Mouse (Mus musculus) kidney, postnatal 4 days (tissue): ENCODE data around the gene Akp3.
A peak's percentile ranks its signal among the peaks of the same experiment; 100 is the strongest.

Source experiments
- DNase-seq, 2 experiments: peaks; one replicate each; pipeline ENCODE4 v3.0.0; 2021; ENCODE audit warnings: mixed read lengths in 2 of 2

Akp3 gene

DNA sequence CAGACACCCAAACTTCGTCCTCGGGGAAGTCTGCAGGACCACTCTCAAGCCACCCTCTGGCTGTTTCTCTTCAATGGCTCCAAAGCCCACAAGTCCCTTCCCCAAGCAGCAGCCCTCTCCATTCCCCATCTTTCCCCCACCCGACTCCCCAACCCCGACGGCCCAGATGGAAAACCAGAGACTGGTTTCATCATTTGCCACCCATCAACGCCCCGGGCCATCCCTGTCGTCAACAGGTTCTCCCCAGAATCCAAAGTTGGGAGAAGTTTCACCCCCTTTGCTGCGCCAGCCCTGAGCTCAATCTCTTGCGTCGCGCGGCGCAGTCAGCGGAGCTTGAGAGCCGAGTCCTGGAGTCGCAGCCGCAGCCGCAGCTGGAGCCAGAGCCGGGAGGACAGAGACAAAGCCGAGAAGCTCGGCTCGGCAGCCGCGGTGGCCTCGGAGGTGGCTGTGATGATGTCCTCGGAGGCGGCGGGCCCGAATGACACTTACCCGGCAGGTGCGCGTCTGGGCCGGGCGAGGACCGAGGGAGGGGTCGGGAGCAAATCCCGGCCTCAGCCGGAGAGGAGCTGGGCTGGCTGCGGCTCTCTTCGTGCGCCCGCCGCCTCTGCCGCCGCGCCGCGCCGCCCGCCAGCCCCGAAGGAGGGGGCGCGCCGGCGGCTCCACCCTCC, 30.9 kb downstream of the Akp3 start:
- DNase-seq, result peak; percentile 42 to 45

DNA sequence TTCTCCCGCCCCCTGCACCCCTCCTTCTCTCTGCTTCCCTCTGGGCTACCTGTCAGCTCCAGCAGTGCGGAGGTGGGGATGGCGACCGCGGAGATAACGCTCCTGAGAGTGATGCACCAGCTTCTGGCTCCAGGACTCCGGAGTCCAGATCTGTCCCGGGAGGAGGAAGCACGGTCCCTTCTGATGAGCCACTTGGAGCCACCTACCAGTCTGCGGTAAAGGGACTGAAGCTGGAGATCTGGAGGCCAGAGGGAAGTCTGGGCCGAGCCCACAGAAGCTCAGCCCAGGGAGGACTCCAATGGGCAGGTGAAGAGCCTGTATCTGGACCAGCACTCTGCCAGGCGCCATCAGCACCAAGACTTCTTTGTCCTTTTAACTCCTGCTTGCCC, 31.4 kb downstream of the Akp3 start, which contains the start of gene Ecel1:
TSS of gene Ecel1 (minus strand) at position 323 of the 389 bp plus-strand sequence.
- DNase-seq, result no peak

DNA sequence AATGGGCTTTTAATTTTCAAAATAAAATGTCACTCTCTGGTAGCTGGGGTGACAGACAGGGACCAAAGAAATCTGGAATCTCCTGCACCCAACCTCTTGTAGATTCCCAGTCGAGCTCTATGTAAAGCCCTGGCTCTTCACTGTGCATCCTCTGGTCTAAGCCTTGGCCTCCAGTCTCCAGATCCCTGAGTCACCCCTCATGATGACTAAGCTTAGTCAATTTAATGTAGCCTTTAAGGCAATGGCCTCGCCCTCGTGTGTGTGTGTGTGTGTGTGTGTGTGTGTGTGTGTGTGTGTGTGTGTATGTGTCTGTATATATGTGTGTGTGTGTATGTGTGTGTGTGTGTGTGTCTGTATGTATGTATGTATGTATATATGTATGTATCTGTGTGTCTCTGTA, 34.6 kb downstream of the Akp3 start:
- DNase-seq, result no peak

DNA sequence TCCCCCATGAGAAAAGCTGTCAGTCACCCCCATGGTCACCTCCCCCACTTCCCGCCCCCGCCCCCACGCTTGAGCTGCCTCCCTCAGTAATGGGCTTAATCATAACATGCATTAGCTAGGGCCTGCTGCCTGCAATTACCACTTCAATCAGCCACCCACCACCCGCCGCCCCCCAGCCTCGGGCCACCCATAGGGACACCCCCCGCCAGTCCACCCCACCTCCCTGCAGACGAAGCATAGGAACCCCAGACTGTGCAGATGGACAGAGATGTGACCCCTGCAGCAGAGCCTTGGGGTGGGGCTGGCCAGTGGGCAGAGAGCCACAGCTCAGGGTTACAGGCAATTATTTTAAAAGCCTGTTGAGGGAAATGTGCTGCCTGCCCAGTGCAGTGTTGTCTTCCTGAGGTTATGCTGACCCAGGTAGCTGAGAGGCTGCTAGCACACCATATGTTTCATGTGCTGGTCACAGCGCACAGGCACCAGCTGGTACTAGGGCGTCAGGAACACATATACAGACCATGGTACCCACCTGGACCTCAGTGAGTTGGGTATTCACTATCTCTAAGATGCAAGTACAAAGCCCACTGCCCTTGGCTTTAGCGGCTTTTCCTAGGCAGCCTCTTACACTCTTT, 39.5 kb downstream of the Akp3 start:
- no peak for DNase-seq

DNA sequence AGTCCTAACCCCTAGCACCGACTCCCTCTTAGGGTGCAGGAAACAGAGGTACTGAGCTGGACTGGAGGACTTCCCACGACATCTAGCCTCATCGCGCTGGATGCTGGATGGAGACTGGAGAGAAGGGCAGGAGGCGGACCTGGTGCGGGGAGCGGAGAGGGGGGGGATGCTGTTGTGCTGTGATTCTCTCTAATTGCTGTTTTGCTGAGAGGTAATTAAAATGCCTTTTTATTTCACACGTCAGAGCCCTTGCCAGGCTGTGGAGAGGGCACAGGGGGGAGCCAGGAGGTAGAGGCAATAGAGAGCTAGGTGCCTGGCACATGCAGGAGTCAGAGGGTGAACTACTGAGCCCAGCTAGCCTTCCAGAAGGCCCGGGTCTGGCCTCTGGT, 40.0 kb downstream of the Akp3 start:
- DNase-seq, result no peak

DNA sequence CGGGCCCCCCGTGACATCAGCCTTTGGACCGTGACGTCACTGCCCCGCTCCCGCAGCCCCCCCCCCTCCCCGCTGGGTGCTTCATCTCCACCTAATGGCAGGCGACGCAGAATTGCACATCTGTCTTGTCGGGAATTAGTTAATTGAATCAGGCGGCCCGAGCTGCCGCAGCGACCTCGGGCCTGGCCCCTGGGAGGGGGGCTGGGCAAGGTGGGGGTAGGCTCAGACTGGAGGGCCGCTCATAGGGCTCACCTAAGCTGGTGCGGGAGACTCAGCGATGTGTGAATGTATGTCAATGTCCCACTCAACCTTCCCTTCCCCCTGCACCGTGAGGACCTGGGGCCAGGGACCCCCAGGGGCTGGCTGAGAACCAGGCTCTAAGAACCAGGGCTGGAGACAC, 45.7 kb downstream of the Akp3 start:
- peak in 1 of 2 experiments; percentile 12 for DNase-seq

DNA sequence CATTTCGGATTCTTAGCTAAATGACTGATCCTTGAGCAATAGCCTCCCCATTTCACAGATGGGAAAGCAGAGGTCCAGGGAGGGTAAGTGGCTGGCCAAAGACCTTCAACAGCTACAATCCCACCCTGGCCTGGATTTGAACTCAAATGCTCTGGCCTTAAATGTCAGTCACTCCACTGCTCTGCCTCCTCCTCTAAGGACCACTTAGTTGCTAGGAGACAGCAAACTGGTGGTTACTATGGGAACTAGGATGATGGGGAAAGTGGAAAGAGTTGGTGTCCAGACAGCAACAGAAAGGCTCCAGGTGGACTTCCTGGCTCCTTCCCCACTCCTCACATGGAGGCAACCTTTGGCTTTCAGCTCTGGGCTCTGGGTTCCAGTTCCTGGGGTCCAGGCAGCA, 46.5 kb downstream of the Akp3 start:
- DNase-seq, result no peak

DNA sequence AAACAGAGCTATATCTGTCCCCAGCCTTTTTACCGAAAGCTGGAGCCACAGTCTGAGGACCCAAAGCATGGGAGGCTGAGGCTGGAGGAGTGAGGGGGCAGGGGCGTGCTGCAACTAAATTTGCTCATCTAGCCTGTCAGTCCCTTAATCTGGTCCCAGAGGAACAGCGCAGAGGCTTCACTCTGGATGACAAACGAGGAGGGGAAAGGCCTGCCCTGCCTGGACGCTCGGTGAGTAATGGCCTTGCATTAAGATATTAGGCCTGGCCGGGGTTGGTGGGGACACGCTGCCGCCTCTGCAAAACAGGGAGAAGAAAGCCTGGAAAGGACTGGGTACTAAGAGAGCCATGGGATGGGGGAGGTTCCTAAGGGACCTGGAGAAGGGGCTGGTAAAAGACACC, 47.5 kb downstream of the Akp3 start:
- DNase-seq, result peak in 1 of 2 experiments; percentile 15

DNA sequence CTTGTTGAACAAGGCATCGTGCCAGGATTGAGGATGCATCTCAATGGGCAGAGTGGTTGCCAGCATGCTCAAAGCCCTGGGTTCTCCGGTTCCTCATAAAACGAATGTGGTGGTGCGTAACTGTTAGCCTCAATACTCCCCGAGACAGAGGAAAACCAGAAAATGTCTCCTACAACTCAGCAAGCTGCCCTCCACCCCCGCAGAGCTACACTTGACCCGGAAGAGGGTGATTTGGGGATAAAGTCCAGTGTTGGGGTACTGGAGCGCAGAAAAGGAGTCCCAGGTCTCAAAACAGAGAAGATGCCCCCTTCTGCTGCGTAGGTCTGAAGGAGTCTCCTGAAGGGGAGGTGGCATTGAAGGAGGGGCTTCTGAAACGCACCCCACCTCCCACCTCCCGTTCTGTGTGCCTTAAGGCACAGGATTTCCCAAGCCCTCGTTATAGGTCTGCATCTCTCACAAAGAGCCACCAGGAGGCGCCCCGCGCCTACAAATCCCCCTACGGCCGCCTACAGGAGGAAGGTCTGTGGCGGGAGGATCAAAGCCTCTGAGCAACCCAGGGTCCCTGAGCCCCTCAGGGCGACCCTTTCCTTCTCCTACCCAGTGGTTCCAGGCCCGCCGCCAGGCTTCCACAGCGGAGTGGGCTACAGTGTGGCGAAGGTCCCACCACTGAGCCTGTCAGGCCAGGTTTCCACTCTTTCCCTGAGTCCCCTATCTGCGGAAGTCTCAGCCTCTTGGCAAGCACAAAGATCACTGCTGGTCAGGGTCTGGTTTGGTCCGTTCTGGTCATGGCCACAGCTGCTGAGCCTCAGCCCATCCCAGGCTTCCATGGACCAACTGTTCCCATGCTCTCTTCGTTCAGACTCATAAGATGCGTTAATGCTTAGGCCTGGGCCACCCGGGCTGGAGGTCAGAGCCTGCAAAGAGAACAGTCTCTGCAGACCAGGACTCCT, 49.5 kb downstream of the Akp3 start:
- peak; percentile 80 to 85 for DNase-seq

DNA sequence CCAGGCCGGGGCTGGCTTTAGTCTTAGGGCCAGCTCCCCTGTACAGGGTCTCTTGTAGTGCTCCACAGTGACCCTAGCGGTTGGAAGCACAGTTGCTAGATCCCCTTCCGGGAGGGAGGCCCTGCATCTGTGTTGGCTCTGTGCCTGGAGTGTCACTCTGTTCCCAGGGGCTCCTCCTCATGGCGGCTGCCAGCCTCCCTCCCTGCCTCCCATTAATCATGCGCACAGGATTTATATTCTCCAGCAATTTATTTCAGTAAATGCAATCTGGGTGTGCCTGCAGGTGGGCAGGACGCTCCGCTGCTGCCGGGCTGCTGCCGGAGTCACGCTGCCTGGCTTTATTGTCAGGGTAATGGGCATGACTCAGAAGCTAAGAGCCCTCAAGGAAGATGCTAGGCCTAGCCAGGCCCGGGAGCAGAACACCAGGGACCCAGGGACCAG, 51.1 kb downstream of the Akp3 start:
- peak; percentile 78 to 85 for DNase-seq
